ENCODE assay signal across 8 mouse cellular contexts in the genomic region with DNA sequence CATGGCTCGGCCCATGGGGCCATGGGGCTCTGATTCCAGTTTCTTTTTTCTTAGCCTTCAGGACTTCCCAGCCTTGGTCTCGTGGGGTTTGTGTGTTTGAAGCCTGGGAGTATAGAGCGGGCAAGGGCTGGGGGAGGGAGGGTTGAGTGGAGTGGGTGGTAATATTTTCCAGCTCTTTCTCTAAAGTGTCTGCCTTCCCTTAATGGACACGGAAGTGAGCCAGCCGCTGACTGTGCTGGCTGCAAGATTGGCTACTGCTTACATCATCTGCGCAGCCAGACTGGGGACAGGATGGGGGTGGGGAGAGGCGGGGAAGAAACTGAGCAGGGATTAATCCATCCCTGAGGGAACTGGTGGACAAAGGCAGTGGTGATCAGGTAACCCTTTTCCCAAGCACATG. TPM values are rescaled to one million over a fixed set of nuclear protein-coding genes. Genes with fewer than 3 reads are reported as not detected.
DNase-seq lines count a peak whose midpoint lies in the region; ATAC-seq and TF ChIP-seq lines count a peak whose summit lies in the region.

No protein-coding gene starts in this region.

- H3K36me3 ChIP-seq in kidney, embryonic 15.5 days, result no peaks in the 10 kb centered on the region
- no peaks in the 10 kb centered on the region for H3K36me3 ChIP-seq in kidney, adult 2 months (ENCODE audit: control insufficient read depth, insufficient read depth, low read length)
- no peaks in the 10 kb centered on the region for H3K36me3 ChIP-seq in forebrain, embryonic 13.5 days (ENCODE audit: poor library complexity, severe bottlenecking)
- no peaks in the 10 kb centered on the region for H3K36me3 ChIP-seq in heart, postnatal 0 days (replicated peaks; ENCODE audit: control insufficient read depth, insufficient read depth, low read length)
- H3K36me3 ChIP-seq in midbrain, embryonic 15.5 days (replicated peaks), result no peaks in the 10 kb centered on the region

- H3K4me2 ChIP-seq in kidney, embryonic 15.5 days, result no peak overlapping the region
- no peak overlapping the region for H3K4me2 ChIP-seq in forebrain, embryonic 13.5 days
- H3K4me2 ChIP-seq in heart, postnatal 0 days (ENCODE audit: low read depth, low read length), result peak overlapping the region; percentile 11; the same call in 1 of the 2 replicates
- H3K4me2 ChIP-seq in midbrain, embryonic 15.5 days, result no peak overlapping the region

- ATAC-seq in kidney, embryonic 15.5 days (replicated peaks; ENCODE audit: low FRiP score), result peak; percentile 56; the same call in 1 of the 2 replicates
- ATAC-seq in forebrain, embryonic 13.5 days, result peak; percentile 78
- ATAC-seq in heart, postnatal 0 days (ENCODE audit: insufficient read depth, low read depth), result peak; percentile 87
- peak; percentile 69; the same call in 1 of the 2 replicates for ATAC-seq in midbrain, embryonic 15.5 days (replicated peaks)
- no peak for ATAC-seq in inflammation-experienced regulatory T-cells, adult 6 months

- H3K27ac ChIP-seq in kidney, embryonic 15.5 days, result no peak overlapping the region
- H3K27ac ChIP-seq in kidney, adult 2 months (ENCODE audit: insufficient read depth, low read depth, low read length), result no peak overlapping the region
- H3K27ac ChIP-seq in forebrain, embryonic 13.5 days, result no peak overlapping the region
- no peak overlapping the region for H3K27ac ChIP-seq in heart, postnatal 0 days (ENCODE audit: low read depth)
- H3K27ac ChIP-seq in midbrain, embryonic 15.5 days, result no peak overlapping the region

- no peak overlapping the region for H3K9ac ChIP-seq in kidney, embryonic 15.5 days
- H3K9ac ChIP-seq in forebrain, embryonic 13.5 days, result no peak overlapping the region
- H3K9ac ChIP-seq in heart, postnatal 0 days (replicated peaks; ENCODE audit: low read depth, low read length), result no peak overlapping the region
- H3K9ac ChIP-seq in midbrain, embryonic 15.5 days, result no peak overlapping the region

- no peaks in the 10 kb centered on the region for H3K27me3 ChIP-seq in kidney, embryonic 15.5 days
- no peaks in the 10 kb centered on the region for H3K27me3 ChIP-seq in kidney, adult 2 months (replicated peaks; ENCODE audit: control insufficient read depth, insufficient read depth, low read length)
- H3K27me3 ChIP-seq in forebrain, embryonic 13.5 days, result no peaks in the 10 kb centered on the region
- no peaks in the 10 kb centered on the region for H3K27me3 ChIP-seq in heart, postnatal 0 days (ENCODE audit: control insufficient read depth, insufficient read depth, low read length)
- no peaks in the 10 kb centered on the region for H3K27me3 ChIP-seq in midbrain, embryonic 15.5 days (replicated peaks)

- H3K4me1 ChIP-seq in kidney, embryonic 15.5 days, result peaks cover 7% of the 10 kb centered on the region; the same call in 1 of the 2 replicates
- H3K4me1 ChIP-seq in kidney, adult 2 months (ENCODE audit: control insufficient read depth, insufficient read depth, low read length), result no peaks in the 10 kb centered on the region
- H3K4me1 ChIP-seq in forebrain, embryonic 13.5 days, result peaks cover 7% of the 10 kb centered on the region
- H3K4me1 ChIP-seq in heart, postnatal 0 days (ENCODE audit: control insufficient read depth, insufficient read depth), result peaks cover 9% of the 10 kb centered on the region; the same call in 1 of the 2 replicates
- peaks cover 5% of the 10 kb centered on the region; the same call in 1 of the 2 replicates for H3K4me1 ChIP-seq in midbrain, embryonic 15.5 days

- no peak for TF ChIP-seq EP300 in heart, postnatal 0 days (IDR thresholded peaks at IDR 0.05; ENCODE audit: low read depth)

- TF ChIP-seq CTCF in kidney, adult 2 months (conservative IDR thresholded peaks at IDR 0.05; ENCODE audit: insufficient read depth, insufficient read length, low read depth, low read length), result no peak
- TF ChIP-seq CTCF in heart, postnatal 0 days (IDR thresholded peaks at IDR 0.05; ENCODE audit: low read depth), result no peak

- no peaks in the 10 kb centered on the region for H3K9me3 ChIP-seq in kidney, embryonic 15.5 days (replicated peaks)
- no peaks in the 10 kb centered on the region for H3K9me3 ChIP-seq in forebrain, embryonic 13.5 days (replicated peaks)
- H3K9me3 ChIP-seq in heart, postnatal 0 days (replicated peaks; ENCODE audit: control insufficient read depth, low read length), result no peaks in the 10 kb centered on the region
- no peaks in the 10 kb centered on the region for H3K9me3 ChIP-seq in midbrain, embryonic 15.5 days

- no peak for DNase-seq in kidney, adult 2 months
- peak; percentile 72 for DNase-seq in heart, postnatal 0 days (ENCODE audit: low spot score)
- DNase-seq in layer of hippocampus, postnatal 36 days, result peak; percentile 12 to 29
- no peak for DNase-seq in spleen, postnatal 36 days (ENCODE audit: low spot score in 2 of 2)

- no peak for TF ChIP-seq POLR2A in kidney, adult 2 months (IDR thresholded peaks at IDR 0.05; ENCODE audit: low read depth, low read length)

- WGBS in kidney, embryonic 15.5 days, result 35% methylated on average over 7 of the region's 7 CpGs
- 47% methylated on average over 7 of the region's 7 CpGs for WGBS in kidney, adult 2 months
- 22% methylated on average over 7 of the region's 7 CpGs for WGBS in forebrain, embryonic 13.5 days
- 19% methylated on average over 7 of the region's 7 CpGs for WGBS in heart, postnatal 0 days
- 31% methylated on average over 7 of the region's 7 CpGs for WGBS in midbrain, embryonic 15.5 days

- H3K4me3 ChIP-seq in kidney, embryonic 15.5 days (replicated peaks), result no peak overlapping the region
- no peak overlapping the region for H3K4me3 ChIP-seq in kidney, adult 2 months (ENCODE audit: insufficient read depth, low read depth, low read length)
- H3K4me3 ChIP-seq in forebrain, embryonic 13.5 days, result no peak overlapping the region
- H3K4me3 ChIP-seq in heart, postnatal 0 days (ENCODE audit: low read depth, low read length), result no peak overlapping the region
- H3K4me3 ChIP-seq in midbrain, embryonic 15.5 days, result no peak overlapping the region

RNA-seq across cellular contexts. Expression of a gene that starts 52.3 kb away (rescaled TPM):
- not detected in 2 replicates for polyA plus RNA-seq in kidney, embryonic 15.5 days (2015; fragmentation: Nextera tagmentation; extraction: Ambion mirVana)
- 0.67 and 1.0 TPM in 2 replicates for polyA plus RNA-seq in kidney, adult 2 months (2012; rRNA removed)
- not detected in 2 replicates for polyA plus RNA-seq in forebrain, embryonic 13.5 days (2015; fragmentation: Nextera tagmentation; extraction: Ambion mirVana)
- total RNA-seq in heart, postnatal 0 days (2014; rRNA removed; ENCODE audit: low replicate concordance), result not detected in 2 replicates
- not detected in 2 replicates for polyA plus RNA-seq in heart, postnatal 0 days (2015; fragmentation: Nextera tagmentation; extraction: Ambion mirVana)
- not detected for total RNA-seq in layer of hippocampus, postnatal 36 days (2021)
- polyA plus RNA-seq in midbrain, embryonic 15.5 days (2015; fragmentation: Nextera tagmentation; extraction: Ambion mirVana), result not detected in 2 replicates
- polyA plus RNA-seq in inflammation-experienced regulatory T-cells, adult 6 months (2017; shearing (Covaris generic)), result not detected

Comparison
In these comparisons a context has a peak if more than half of its experiments do, and no peak if none do; other contexts are left out.
1. DNase-seq: peak in heart, postnatal 0 days (single experiment) and layer of hippocampus, postnatal 36 days (2 of 2); none in kidney, adult 2 months (single experiment) and spleen, postnatal 36 days (0 of 2).